Mouse (Mus musculus) ES-E14 (cell line): ENCODE data around the gene Zfp827. TPM values are rescaled to one million over a fixed set of nuclear protein-coding genes. Genes with fewer than 3 reads are reported as not detected.

Source experiments
- DNase-seq: peaks from one replicate; pipeline ENCODE4 v3.0.0-alpha.2; 2013; ENCODE audit warnings: low read depth, low spot score
- H3K27ac ChIP-seq: 2 replicates; pipeline ENCODE4 v1.5.1; 2012; ENCODE audit warnings: low read depth, mild to moderate bottlenecking, low read length, moderate library complexity, mixed read lengths; ENCODE audit not compliant: poor library complexity, insufficient read depth, severe bottlenecking
- H3K36me3 ChIP-seq: 2 replicates; pipeline ENCODE4 v1.6.1; 2012; ENCODE audit warnings: mild to moderate bottlenecking, low read length, moderate library complexity, mixed read lengths; ENCODE audit not compliant: control insufficient read depth, poor library complexity, insufficient read depth, severe bottlenecking
- H3K4me1 ChIP-seq, 2 experiments: fragments of 150-350 bp in 1 of 2; sonication (generic) in 1 of 2; 2 replicates each; pipeline ENCODE4 v1.6.1; 2012; ENCODE audit warnings: low read length in 2 of 2, mild to moderate bottlenecking in 1 of 2, mixed read lengths in 1 of 2; ENCODE audit not compliant: control insufficient read depth in 2 of 2, insufficient read depth in 2 of 2, poor library complexity in 1 of 2
- H3K4me3 ChIP-seq, 2 experiments: fragments of 150-350 bp in 1 of 2; sonication (generic) in 1 of 2; 2 replicates each; pipeline ENCODE4 v1.5.1; 2012; ENCODE audit warnings: low read length in 2 of 2, low read depth in 1 of 2, mild to moderate bottlenecking in 1 of 2, mixed read lengths in 1 of 2; ENCODE audit not compliant: insufficient read depth in 1 of 2, poor library complexity in 1 of 2, severe bottlenecking in 1 of 2
- H3K9ac ChIP-seq: 2 replicates; pipeline ENCODE4 v1.6.1; 2012; ENCODE audit warnings: low read depth, mild to moderate bottlenecking, low read length, mixed read lengths; ENCODE audit not compliant: poor library complexity, insufficient read depth, severe bottlenecking
- H3K9me3 ChIP-seq: fragments of 150-350 bp; sonication (generic); 2 replicates; pipeline ENCODE4 v1.6.1; 2012; ENCODE audit warnings: low read depth, mild to moderate bottlenecking, low read length; ENCODE audit not compliant: control insufficient read depth, insufficient read depth
- CHD2 ChIP-seq: IDR thresholded peaks from 2 replicates; pipeline ENCODE4 v1.6.1; 2014; ENCODE audit warnings: mild to moderate bottlenecking, low read depth, low read length, inconsistent platforms
- HCFC1 ChIP-seq: IDR thresholded peaks from 2 replicates; pipeline ENCODE4 v1.6.1; 2012; ENCODE audit warnings: low read length, inconsistent platforms, borderline replicate concordance; ENCODE audit not compliant: insufficient read depth
- MAFK ChIP-seq: IDR thresholded peaks from 2 replicates; pipeline ENCODE4 v1.6.1; 2014; ENCODE audit warnings: mild to moderate bottlenecking, low read depth, low read length, inconsistent platforms; ENCODE audit not compliant: insufficient read depth
- ZC3H11A ChIP-seq: IDR thresholded peaks from 2 replicates; pipeline ENCODE4 v1.6.1; 2012; ENCODE audit warnings: low read depth, mild to moderate bottlenecking, inconsistent platforms, low read length, borderline replicate concordance
- ZNF384 ChIP-seq: IDR thresholded peaks from 2 replicates; pipeline ENCODE4 v1.6.1; 2012; ENCODE audit warnings: low read depth, low read length, inconsistent platforms
- in situ Hi-C, 2 experiments: fragments of 600-800 bp; cut with MboI; formaldehyde crosslinking; loops; one replicate each; pipeline ENCODE4 v1.15.1; 2025; ENCODE audit warnings: low sequenced_read_pairs in 2 of 2, inconsistent platforms in 1 of 2; ENCODE audit not compliant: unreplicated experiment in 2 of 2
- total RNA-seq: library from RNA; depleted of rRNA; stranded (reverse); fragments of 300-350 nt; gene quantifications from 2 replicates; pipeline ENCODE4 v1.2.3, GENCODE M21; 2012

The Zfp827 gene
- total RNA-seq, 1 experiment = 5.8 TPM

DNA sequence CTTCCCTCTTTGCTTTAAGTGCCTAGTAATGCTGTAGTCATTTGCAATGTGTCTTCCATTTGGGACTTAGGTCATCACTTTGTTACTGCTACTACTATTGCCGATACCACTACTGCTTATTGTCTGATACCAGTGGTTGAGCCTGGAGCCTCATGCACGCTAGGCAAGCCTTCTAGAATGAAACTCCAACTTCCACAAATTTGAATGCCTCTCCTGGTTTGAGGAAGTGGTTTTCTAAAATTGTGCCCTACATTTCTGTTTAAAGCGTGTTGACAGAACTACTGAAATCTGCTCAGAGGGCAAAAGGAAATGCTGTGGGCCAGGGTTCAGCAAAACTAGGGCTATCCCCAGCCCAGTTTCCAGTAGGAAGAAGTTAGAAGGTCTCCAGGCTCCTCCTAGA is 115.5 kb downstream of the Zfp827 start:
- no peaks in the 10 kb centered on the region for H3K4me1 ChIP-seq
- no peak overlapping the region for H3K4me3 ChIP-seq
- no peak overlapping the region for H3K27ac ChIP-seq
- no peak for DNase-seq
- no peaks in the 10 kb centered on the region for H3K9me3 ChIP-seq
- TF ChIP-seq HCFC1 = no peak
- no peak for TF ChIP-seq CHD2
- no peak for TF ChIP-seq ZNF384
- TF ChIP-seq MAFK = no peak
- TF ChIP-seq ZC3H11A = no peak
- no peak overlapping the region for H3K9ac ChIP-seq
- in situ Hi-C loops = no loop called here
- peaks cover 7% of the 10 kb centered on the region; the same call in 1 of the 2 replicates for H3K36me3 ChIP-seq

DNA sequence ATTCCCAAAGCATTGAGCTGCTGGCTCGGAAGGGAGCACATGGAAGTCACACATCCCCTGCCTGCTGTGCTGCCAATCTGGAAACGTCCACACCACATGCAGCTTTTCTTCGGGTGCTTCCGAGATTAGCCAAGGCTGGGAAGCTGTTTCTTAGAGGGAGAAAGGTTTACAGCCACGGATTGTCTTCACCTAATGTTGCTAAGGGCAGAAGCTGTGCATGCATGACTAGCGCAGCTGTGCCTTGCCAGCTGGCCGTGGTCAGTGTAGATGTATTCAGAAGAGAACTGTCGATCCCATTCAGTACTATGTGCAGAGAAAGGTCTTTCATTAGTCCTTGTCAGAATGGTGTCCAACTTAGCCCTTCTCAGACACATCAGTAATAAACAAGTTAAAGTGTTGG is 117.0 kb downstream of the Zfp827 start:
- Histone ChIP-seq H3K36me3 (peaks cover 5% of the 10 kb centered on the region; the same call in 1 of the 2 replicates), H3K4me1 (no peaks in the 10 kb centered on the region; a peak in 1 of 4 replicates), H3K27ac (no peak overlapping the region), H3K9ac (no peak overlapping the region), H3K4me3 (no peak overlapping the region), H3K9me3 (no peaks in the 10 kb centered on the region)
- in situ Hi-C loops = no loop called here
- no peak for DNase-seq
- TF ChIP-seq HCFC1 (no peak), MAFK (no peak), CHD2 (no peak), ZC3H11A (no peak), ZNF384 (no peak)

DNA sequence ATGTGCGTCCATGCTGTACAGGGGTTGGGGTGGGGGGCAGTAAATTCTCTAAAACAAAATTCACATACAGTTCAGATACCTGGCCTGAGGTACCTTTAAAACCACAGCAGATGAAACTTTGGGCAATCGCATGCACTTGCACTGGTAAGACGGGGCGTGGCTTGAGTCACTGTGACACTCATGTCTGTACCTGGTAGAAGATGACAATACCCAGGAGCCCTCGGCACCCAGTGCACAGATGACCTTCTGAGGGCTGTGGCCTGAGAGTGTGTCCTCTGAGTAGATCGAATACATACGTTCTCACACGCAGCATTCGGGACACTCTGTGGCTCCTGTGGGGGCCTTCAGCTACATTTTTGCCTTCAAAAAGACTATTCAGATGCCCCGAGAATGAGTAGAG is 117.4 kb downstream of the Zfp827 start:
- Histone ChIP-seq H3K4me3 (no peak overlapping the region), H3K36me3 (peaks cover 5% of the 10 kb centered on the region; the same call in 1 of the 2 replicates), H3K27ac (no peak overlapping the region), H3K4me1 (peaks cover 0 to 2% of the 10 kb centered on the region in 2 experiments; a peak in 1 of 4 replicates), H3K9ac (no peak overlapping the region), H3K9me3 (no peaks in the 10 kb centered on the region)
- no peak for TF ChIP-seq HCFC1
- no peak for TF ChIP-seq CHD2
- no peak for TF ChIP-seq MAFK
- TF ChIP-seq ZNF384 = no peak
- no peak for TF ChIP-seq ZC3H11A
- in situ Hi-C loops = no loop called here
- DNase-seq = no peak

DNA sequence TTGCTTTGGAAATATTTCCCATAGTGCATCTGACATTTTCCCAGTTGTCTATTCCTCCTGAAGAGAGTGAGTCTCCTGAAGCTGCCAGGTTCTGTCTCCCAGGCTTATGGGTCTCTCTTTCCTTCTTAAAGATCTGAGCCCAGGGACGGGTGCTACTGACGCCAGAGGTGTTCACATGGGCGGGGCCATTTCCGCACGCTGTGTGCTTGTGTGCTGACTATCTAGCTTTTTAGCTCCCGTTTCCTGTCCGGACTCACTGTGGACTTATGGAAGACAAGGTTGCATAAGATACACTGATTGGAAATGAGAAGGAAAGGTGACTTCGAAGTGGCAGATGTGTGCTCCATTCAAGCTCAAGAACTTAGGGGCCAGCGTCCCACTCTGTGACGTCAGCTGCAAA is 120.6 kb downstream of the Zfp827 start:
- no peak for DNase-seq
- Histone ChIP-seq H3K4me3 (no peak overlapping the region), H3K9ac (no peak overlapping the region), H3K27ac (no peak overlapping the region), H3K4me1 (peaks cover 0 to 13% of the 10 kb centered on the region in 2 experiments; a peak in 1 of 4 replicates), H3K9me3 (no peaks in the 10 kb centered on the region), H3K36me3 (peaks cover 5% of the 10 kb centered on the region; the same call in 1 of the 2 replicates)
- in situ Hi-C loops = no loop called here
- TF ChIP-seq HCFC1 (no peak), CHD2 (no peak)

DNA sequence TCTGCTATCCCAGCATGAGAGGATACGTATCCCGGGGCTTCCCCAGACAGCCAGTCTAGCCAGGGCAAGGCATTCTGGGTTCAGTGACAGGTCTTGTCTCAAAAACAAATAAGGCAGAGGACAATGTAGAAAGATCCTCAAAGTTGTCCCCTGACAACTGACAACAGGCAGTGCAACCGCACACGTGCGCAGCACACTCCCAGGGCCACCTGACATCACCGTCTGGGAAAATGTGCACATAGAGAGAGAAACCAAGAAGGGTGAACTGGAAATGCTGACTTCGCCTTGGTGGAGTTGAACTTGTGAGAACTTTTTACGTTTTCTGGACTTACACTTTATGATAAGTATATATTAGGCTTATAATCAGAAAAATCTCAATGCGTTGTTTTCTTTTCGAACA is 121.6 kb downstream of the Zfp827 start:
- no peak for DNase-seq
- no peak overlapping the region for H3K9ac ChIP-seq
- H3K4me1 ChIP-seq = peaks cover 0 to 15% of the 10 kb centered on the region in 2 experiments; a peak in 1 of 4 replicates
- no peaks in the 10 kb centered on the region for H3K9me3 ChIP-seq
- in situ Hi-C loops = no loop called here
- no peak overlapping the region for H3K4me3 ChIP-seq
- TF ChIP-seq HCFC1 (no peak), MAFK (no peak), ZNF384 (no peak), ZC3H11A (no peak), CHD2 (no peak)
- no peak overlapping the region for H3K27ac ChIP-seq
- peaks cover 6% of the 10 kb centered on the region; the same call in 1 of the 2 replicates for H3K36me3 ChIP-seq
